Mouse (Mus musculus): Measurements from ENCODE around the gene Rsf1. TPM values are rescaled to one million over a fixed set of nuclear protein-coding genes. Genes with fewer than 3 reads are reported as not detected.

Gene Rsf1
- polyA plus RNA-seq, 1 experiment from 2014 or later: 25.5 TPM

- ATAC-seq (ENCODE audit: low FRiP score): no peak
- Histone ChIP-seq H3K36me3 (ENCODE audit: control insufficient read depth, insufficient read depth, low read length) (no peaks in the 10 kb centered on the region), H3K27ac (ENCODE audit: low read depth, low read length) (no peak overlapping the region), H3K27me3 (ENCODE audit: control insufficient read depth, insufficient read depth, low read length) (no peaks in the 10 kb centered on the region), H3K4me1 (ENCODE audit: control insufficient read depth, insufficient read depth, low read length) (peaks cover 20% of the 10 kb centered on the region), H3K4me3 (ENCODE audit: low read depth, low read length) (no peak overlapping the region), H3K9me3 (ENCODE audit: control insufficient read depth, low read length) (no peaks in the 10 kb centered on the region), H3K9ac (ENCODE audit: low read length) (no peak overlapping the region), H3K4me2 (no peak overlapping the region)
- 83% methylated on average over 7 of the region's 7 CpGs for WGBS
- peak; percentile 14 for DNase-seq (ENCODE audit: low spot score, missing footprints)
These were observed 146.4 kb downstream of the Rsf1 start for GRCm38 (mm10) chr7:97726080-97726479.

GRCm38 (mm10) chr7:97726778-97727177, 147.1 kb downstream of the Rsf1 start:
- ATAC-seq (ENCODE audit: low FRiP score): no peak
- no peak overlapping the region for H3K4me2 ChIP-seq

GRCm38 (mm10) chr7:97728666-97729614, 149.3 kb downstream of the Rsf1 start:
- Histone ChIP-seq H3K9me3 (ENCODE audit: control insufficient read depth, low read length) (no peaks in the 10 kb centered on the region), H3K36me3 (ENCODE audit: control insufficient read depth, insufficient read depth, low read length) (no peaks in the 10 kb centered on the region), H3K4me2 (no peak overlapping the region), H3K27ac (ENCODE audit: low read depth, low read length) (no peak overlapping the region), H3K27me3 (ENCODE audit: control insufficient read depth, insufficient read depth, low read length) (no peaks in the 10 kb centered on the region), H3K9ac (ENCODE audit: low read length) (peak overlapping the region; percentile 13; the same call in 1 of the 2 replicates), H3K4me3 (ENCODE audit: low read depth, low read length) (no peak overlapping the region), H3K4me1 (ENCODE audit: control insufficient read depth, insufficient read depth, low read length) (peaks cover 20% of the 10 kb centered on the region)
- DNase-seq (ENCODE audit: low spot score, missing footprints): peak; percentile 79
- 32% methylated on average over 14 of the region's 14 CpGs for WGBS
- ATAC-seq (ENCODE audit: low FRiP score): no peak

More at GRCm38 (mm10) chr7:97726778-97727177, 147.1 kb downstream of the Rsf1 start:
- Histone ChIP-seq H3K4me1 (ENCODE audit: control insufficient read depth, insufficient read depth, low read length) (peaks cover 20% of the 10 kb centered on the region), H3K9ac (ENCODE audit: low read length) (no peak overlapping the region), H3K9me3 (ENCODE audit: control insufficient read depth, low read length) (no peaks in the 10 kb centered on the region), H3K36me3 (ENCODE audit: control insufficient read depth, insufficient read depth, low read length) (no peaks in the 10 kb centered on the region), H3K27ac (ENCODE audit: low read depth, low read length) (no peak overlapping the region), H3K27me3 (ENCODE audit: control insufficient read depth, insufficient read depth, low read length) (no peaks in the 10 kb centered on the region), H3K4me3 (ENCODE audit: low read depth, low read length) (no peak overlapping the region)
- WGBS: 73% methylated on average over 7 of the region's 7 CpGs
- DNase-seq (ENCODE audit: low spot score, missing footprints): peak; percentile 37

GRCm38 (mm10) chr7:97730427-97730826, 150.7 kb downstream of the Rsf1 start:
- Histone ChIP-seq H3K4me2 (no peak overlapping the region), H3K9ac (ENCODE audit: low read length) (no peak overlapping the region), H3K4me1 (ENCODE audit: control insufficient read depth, insufficient read depth, low read length) (peaks cover 20% of the 10 kb centered on the region), H3K9me3 (ENCODE audit: control insufficient read depth, low read length) (no peaks in the 10 kb centered on the region), H3K27ac (ENCODE audit: low read depth, low read length) (no peak overlapping the region), H3K36me3 (ENCODE audit: control insufficient read depth, insufficient read depth, low read length) (no peaks in the 10 kb centered on the region), H3K4me3 (ENCODE audit: low read depth, low read length) (no peak overlapping the region), H3K27me3 (ENCODE audit: control insufficient read depth, insufficient read depth, low read length) (no peaks in the 10 kb centered on the region)
- 0 out of 2 replicates have a peak, but pooled peaks have one; percentile 20 for ATAC-seq (ENCODE audit: low FRiP score)
- DNase-seq (ENCODE audit: low spot score, missing footprints): no peak
- WGBS: 35% methylated on average over 3 of the region's 3 CpGs

GRCm38 (mm10) chr7:97733606-97734005, 153.9 kb downstream of the Rsf1 start:
- DNase-seq (ENCODE audit: low spot score, missing footprints) (no peak), ATAC-seq (ENCODE audit: low FRiP score) (no peak)
- H3K4me1 ChIP-seq (ENCODE audit: control insufficient read depth, insufficient read depth, low read length): peaks cover 27% of the 10 kb centered on the region
- H3K36me3 ChIP-seq (ENCODE audit: control insufficient read depth, insufficient read depth, low read length): no peaks in the 10 kb centered on the region
- no peak overlapping the region for H3K4me3 ChIP-seq (ENCODE audit: low read depth, low read length)
- 90% methylated on average over 5 of the region's 5 CpGs for WGBS
- H3K27me3 ChIP-seq (ENCODE audit: control insufficient read depth, insufficient read depth, low read length): peaks cover 5% of the 10 kb centered on the region; the same call in 1 of the 2 replicates
- H3K4me2 ChIP-seq: no peak overlapping the region
- no peak overlapping the region for H3K27ac ChIP-seq (ENCODE audit: low read depth, low read length)
- no peak overlapping the region for H3K9ac ChIP-seq (ENCODE audit: low read length)
- no peaks in the 10 kb centered on the region for H3K9me3 ChIP-seq (ENCODE audit: control insufficient read depth, low read length)

GRCm38 (mm10) chr7:97735021-97735420, 155.3 kb downstream of the Rsf1 start:
- Histone ChIP-seq H3K27me3 (ENCODE audit: control insufficient read depth, insufficient read depth, low read length) (peaks cover 5% of the 10 kb centered on the region; the same call in 1 of the 2 replicates), H3K4me2 (no peak overlapping the region), H3K4me1 (ENCODE audit: control insufficient read depth, insufficient read depth, low read length) (peaks cover 14% of the 10 kb centered on the region), H3K27ac (ENCODE audit: low read depth, low read length) (no peak overlapping the region), H3K36me3 (ENCODE audit: control insufficient read depth, insufficient read depth, low read length) (no peaks in the 10 kb centered on the region), H3K4me3 (ENCODE audit: low read depth, low read length) (no peak overlapping the region), H3K9me3 (ENCODE audit: control insufficient read depth, low read length) (no peaks in the 10 kb centered on the region), H3K9ac (ENCODE audit: low read length) (no peak overlapping the region)
- ATAC-seq (ENCODE audit: low FRiP score) (no peak), DNase-seq (ENCODE audit: low spot score, missing footprints) (no peak)
- 90% methylated on average over 8 of the region's 8 CpGs for WGBS

- no peak overlapping the region for H3K9ac ChIP-seq (ENCODE audit: low read length)
- H3K27me3 ChIP-seq (ENCODE audit: control insufficient read depth, insufficient read depth, low read length): peaks cover 5% of the 10 kb centered on the region; the same call in 1 of the 2 replicates
- H3K27ac ChIP-seq (ENCODE audit: low read depth, low read length): no peak overlapping the region
- no peaks in the 10 kb centered on the region for H3K9me3 ChIP-seq (ENCODE audit: control insufficient read depth, low read length)
- peaks cover 8% of the 10 kb centered on the region; the same call in 1 of the 2 replicates for H3K4me1 ChIP-seq (ENCODE audit: control insufficient read depth, insufficient read depth, low read length)
- ATAC-seq (ENCODE audit: low FRiP score) (no peak), DNase-seq (ENCODE audit: low spot score, missing footprints) (no peak)
- H3K4me3 ChIP-seq (ENCODE audit: low read depth, low read length): no peak overlapping the region
- H3K4me2 ChIP-seq: no peak overlapping the region
- H3K36me3 ChIP-seq (ENCODE audit: control insufficient read depth, insufficient read depth, low read length): no peaks in the 10 kb centered on the region
- 34% methylated on average over 4 of the region's 4 CpGs for WGBS
These were observed 156.3 kb downstream of the Rsf1 start for GRCm38 (mm10) chr7:97735886-97736420.

GRCm38 (mm10) chr7:97737256-97737637, 157.6 kb downstream of the Rsf1 start:
- no peak for DNase-seq (ENCODE audit: low spot score, missing footprints)
- Histone ChIP-seq H3K4me1 (ENCODE audit: control insufficient read depth, insufficient read depth, low read length) (peaks cover 10% of the 10 kb centered on the region; the same call in 1 of the 2 replicates), H3K36me3 (ENCODE audit: control insufficient read depth, insufficient read depth, low read length) (no peaks in the 10 kb centered on the region), H3K9ac (ENCODE audit: low read length) (peak overlapping the region; percentile 70), H3K9me3 (ENCODE audit: control insufficient read depth, low read length) (no peaks in the 10 kb centered on the region), H3K27ac (ENCODE audit: low read depth, low read length) (no peak overlapping the region), H3K27me3 (ENCODE audit: control insufficient read depth, insufficient read depth, low read length) (peaks cover 5% of the 10 kb centered on the region; the same call in 1 of the 2 replicates), H3K4me3 (ENCODE audit: low read depth, low read length) (peak overlapping the region; percentile 57), H3K4me2 (peak overlapping the region; percentile 82)
- 6% methylated on average over 12 of the region's 12 CpGs for WGBS
- no peak for ATAC-seq (ENCODE audit: low FRiP score)
